Mouse (Mus musculus): ENCODE data around the gene Morn3.

DNA sequence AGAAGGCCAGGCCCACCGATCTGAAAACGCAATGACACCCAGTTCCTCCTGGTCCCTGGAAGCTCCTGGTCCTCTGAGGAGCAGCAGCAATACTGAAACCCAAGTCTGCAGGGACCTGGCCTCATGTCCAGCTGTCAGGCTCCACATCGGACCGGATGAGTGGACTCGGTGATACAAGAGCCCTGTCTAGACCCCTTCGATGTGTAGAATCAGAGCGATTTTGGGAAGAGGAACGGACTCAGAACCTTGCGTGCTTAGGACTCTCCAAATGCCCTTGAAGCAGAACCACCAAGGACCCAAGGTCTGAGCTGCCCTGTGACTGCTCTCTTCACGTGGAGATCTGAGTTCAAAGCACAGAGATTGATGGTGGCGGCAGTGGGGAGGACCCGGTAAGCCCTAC is 21.3 kb upstream of the Morn3 start, which contains the start of gene Tmem120b:
- no peak for TF ChIP-seq CTCF (IDR thresholded peaks at IDR 0.05; ENCODE audit: low read depth)
- no peak for TF ChIP-seq EP300 (IDR thresholded peaks at IDR 0.05; ENCODE audit: low read depth)
